Mouse (Mus musculus) brain, adult 2 months (tissue): ENCODE measurements around the gene Zer1.

Experiments used
- DNase-seq: peaks from one replicate; pipeline ENCODE4 v3.0.0; 2011; ENCODE audit warnings: low read depth, low spot score

The Zer1 gene

GRCm38 (mm10) chr2:30128789-30129188, 4.4 kb upstream of the Zer1 start:
- peak; percentile 81 for DNase-seq

DNA sequence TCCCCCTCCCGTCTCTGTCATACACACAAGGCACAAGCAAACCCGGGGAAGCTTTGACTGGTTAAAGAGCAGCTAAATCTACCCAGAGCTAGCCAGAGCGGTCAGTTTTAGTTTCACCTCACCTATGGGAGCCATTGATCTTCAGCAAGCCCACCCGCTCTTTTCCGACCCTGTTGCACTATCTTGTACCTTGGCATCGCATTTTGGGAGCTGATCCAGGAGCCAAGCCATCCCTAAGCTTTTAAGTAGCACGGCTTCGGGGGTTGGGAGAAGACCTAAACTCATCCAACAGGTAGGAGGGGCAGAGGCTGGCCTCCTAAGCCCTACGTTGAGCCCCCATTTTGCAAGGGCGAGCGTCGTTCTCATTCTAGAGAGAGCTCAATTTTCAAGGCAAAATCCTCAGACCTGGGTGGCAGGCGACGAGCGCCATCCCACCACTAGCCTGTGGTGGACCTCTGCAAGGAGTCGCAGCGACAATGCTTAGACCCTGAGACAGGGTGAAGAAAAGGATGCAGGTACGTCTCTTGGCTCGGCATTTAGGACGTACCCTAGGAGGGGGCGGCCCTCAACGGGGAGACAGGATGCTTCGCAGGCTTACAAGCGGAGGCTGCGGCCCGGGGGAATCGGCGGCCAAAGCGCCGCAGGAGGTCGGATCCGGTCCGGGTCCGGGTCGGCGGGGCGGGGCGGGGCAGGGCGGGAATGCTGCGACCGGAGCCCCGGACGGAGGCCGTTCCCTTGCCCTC, 485 bp downstream of the Zer1 start:
- peak; percentile 36 for DNase-seq

DNA sequence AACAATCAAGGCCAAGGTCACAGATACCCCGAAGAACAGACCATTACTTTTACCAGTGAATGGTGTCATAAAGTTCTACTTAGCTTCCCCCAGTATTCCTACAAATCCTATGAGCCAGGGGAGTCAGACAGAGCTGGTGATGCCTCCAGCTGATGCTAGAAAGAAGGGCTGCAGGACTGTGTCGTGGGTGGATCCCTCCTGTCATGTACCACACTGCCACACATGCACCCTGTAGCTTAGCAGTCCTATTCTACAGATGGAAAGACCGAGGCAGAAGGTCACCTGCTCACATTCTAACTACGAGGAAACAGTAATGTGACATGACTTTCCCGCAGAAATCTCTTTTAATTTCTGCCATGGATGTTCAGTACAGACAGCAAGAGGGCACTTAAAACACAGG, 1.6 kb downstream of the Zer1 start:
- peak; percentile 59 for DNase-seq

DNA sequence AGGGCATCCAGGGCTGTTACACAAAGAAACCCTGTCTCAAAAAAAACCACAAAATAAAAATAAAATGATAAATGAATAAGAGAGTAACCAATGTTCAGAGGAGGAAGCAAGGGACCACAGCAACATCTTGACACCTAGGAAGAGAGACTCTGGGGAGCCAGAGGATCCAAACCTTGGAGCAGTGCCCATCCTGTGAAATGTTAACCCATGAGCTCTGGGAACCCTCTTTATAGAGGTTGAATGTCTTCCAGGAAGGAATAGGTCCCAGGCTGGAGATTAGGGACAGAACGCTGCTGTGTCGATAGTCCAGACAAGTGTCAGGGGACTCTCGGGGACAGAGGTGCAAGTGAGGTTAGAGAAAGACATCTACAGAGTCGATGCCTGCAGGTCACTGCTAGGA, 4.1 kb downstream of the Zer1 start:
- DNase-seq: no peak

- DNase-seq: peak; percentile 92
Observed at GRCm38 (mm10) chr2:30119641-30120051, 4.7 kb downstream of the Zer1 start.

DNA sequence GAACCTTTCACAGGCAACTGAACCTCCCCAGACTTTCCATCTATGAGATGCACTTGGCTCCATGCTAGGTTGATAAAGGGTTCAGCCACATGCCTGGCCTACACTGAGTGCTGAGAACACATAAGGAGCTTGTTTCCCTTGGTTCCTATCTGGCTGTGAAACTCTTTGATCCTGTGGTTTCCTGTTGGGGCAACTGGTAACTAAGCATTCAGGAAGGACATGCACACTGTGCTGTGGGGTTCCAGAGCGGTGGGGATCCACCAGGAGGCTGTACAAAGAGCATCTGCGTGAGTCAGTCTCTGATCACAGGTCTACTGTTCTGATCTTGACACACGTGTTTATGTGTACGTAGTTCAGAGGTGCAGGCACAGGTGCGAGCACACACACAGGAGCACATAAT, 11.8 kb downstream of the Zer1 start:
- no peak for DNase-seq

DNA sequence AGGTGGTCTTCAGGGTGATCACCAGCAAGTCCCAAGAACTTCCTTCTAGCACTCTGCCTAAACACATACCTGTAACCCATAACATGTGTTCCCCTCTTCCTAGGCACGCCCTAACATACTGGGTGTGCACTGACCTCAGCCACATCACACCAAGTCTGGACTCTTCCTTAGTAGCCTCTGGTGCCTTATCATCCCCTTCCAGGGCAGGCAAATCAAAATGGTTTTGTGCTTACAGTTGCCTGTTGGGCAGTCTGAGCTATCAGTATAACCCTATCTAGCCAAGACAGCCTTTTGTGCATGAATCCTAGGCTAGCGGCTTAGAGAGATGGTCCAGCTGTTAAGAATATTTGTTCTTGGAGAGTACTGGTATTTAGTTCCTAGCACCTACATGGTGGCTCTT, 12.9 kb downstream of the Zer1 start:
- DNase-seq: no peak

DNA sequence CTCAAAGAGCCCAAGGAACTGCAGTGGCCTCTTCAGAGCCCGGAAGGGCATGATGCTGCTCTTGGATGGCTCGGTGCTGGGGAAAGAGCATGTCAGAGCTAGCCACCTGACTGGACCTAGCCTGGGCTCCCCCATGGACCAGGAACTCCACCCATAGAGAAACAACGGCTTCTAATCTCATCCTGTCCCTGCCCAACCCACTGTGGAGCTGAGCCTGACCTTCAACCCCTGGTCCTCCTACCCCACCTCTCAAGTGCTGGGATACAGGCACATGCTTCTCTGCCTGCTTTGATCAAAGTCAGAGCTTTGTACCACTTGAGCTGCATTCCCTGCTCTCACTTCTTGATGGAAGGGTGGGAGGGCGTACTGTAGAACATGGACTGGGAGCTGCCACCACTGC, 16.1 kb downstream of the Zer1 start:
- no peak for DNase-seq

GRCm38 (mm10) chr2:30107646-30108045, 16.7 kb downstream of the Zer1 start:
- DNase-seq: no peak

- peak; percentile 62 for DNase-seq
Observed at GRCm38 (mm10) chr2:30106364-30106763, 18.0 kb downstream of the Zer1 start.

GRCm38 (mm10) chr2:30100214-30100613, 24.2 kb downstream of the Zer1 start:
- no peak for DNase-seq

GRCm38 (mm10) chr2:30095882-30096527, 28.4 kb downstream of the Zer1 start:
- DNase-seq: peak; percentile 56

DNA sequence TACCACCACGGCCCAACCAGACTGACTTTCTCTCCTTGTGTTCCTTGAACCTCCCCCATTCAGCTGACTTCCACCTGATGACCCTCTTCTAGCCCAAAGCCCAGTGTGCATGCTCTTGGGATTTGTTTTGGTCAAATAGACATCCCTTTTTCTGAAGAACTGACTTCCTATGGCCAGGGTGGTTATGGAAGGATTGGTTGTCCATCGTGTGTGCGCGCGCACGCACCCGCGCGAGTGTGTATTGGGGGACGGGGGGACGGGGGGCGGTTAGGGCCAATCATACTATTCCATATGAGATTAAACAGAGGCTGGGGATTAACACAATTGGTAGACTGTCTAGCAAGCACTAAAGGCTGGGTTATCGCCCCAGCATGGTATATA, 30.2 kb downstream of the Zer1 start:
- no peak for DNase-seq

DNA sequence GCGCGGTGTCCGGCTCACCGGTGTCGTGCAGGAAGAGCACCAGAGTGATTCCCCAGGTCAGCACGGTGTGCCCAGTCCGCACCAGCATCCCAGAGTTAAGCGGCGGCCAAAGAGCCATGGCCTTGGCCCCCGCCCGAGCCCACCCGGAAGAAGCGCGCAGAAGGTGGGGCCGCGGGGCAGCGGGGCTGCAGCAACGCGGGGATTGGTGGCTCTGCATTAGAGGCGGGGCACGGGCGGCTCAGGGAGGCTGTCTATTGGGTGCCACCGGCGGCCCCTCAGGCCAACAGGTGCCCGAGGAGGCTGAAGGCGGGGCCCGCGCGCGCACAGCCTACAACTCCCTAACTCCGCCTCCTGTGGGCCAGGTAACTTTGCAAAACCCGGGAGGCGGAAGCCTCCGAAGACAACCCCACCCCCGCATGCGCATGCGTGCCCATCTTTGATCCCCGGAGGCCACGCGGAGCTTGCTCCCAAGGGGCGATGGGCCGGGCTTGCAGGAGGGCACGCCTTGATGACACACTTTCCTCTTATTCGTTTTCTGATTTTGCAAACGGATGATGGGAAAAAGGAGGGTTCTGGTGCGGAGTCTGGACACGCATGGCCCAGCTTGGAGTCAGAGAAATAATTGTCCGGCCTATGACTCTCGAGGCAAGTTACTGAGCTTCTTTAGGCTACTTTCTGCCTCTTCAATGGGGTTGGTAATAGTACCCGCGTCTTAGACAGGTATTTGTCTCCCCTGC, 30.7 kb downstream of the Zer1 start, which contains the start of gene Zdhhc12:
Gene Zdhhc12 (minus strand): TSS at position 178 of the 737 bp plus-strand sequence.
- DNase-seq: peak; percentile 96

GRCm38 (mm10) chr2:30092280-30092918, 32.0 kb downstream of the Zer1 start:
- no peak for DNase-seq

DNA sequence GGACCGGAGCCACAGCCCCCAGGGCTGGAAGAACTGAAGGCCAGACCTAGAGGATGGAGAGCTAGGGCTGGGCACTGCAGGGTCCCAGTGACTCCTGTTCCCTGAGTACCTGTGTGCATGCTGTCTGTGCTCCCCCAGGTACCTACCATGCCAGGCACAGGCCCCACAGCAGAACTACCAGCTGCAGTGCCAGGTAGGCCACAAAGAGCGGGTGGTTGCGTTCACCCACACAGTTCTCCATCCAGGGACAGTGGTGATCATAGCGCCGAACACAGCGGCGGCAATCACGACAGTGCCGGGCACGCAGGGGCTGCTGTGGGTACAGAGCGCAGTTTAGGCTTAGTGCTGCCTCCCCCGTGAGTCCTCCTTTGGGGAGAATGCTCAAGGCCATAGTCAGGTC, 32.9 kb downstream of the Zer1 start:
- no peak for DNase-seq

- DNase-seq: no peak
Observed at GRCm38 (mm10) chr2:30087310-30087709, 37.1 kb downstream of the Zer1 start.

GRCm38 (mm10) chr2:30084632-30085031, 39.8 kb downstream of the Zer1 start:
- DNase-seq: no peak

DNA sequence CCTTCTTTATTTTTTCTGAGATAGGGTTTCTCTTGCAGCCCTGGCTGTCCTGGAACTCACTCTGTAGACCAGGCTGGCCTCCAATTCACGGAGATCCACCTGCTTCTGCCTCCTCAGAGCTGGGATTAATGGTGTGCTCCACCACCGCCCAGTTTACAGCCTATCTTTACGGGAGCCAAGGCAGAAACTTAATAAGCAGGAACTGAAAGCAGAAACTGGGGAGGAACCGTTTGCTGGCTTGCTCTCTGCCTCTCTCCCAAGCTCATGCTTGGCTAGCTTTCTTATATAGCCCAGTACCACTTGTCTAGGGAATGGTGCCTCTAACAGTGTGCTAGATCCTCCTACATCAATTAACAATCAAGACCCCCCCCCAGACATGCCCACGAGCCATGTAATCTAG, 40.3 kb downstream of the Zer1 start:
- no peak for DNase-seq

- DNase-seq: no peak
Observed at GRCm38 (mm10) chr2:30080181-30080800, 44.1 kb downstream of the Zer1 start.

GRCm38 (mm10) chr2:30078760-30079159, 45.6 kb downstream of the Zer1 start:
- DNase-seq: no peak

DNA sequence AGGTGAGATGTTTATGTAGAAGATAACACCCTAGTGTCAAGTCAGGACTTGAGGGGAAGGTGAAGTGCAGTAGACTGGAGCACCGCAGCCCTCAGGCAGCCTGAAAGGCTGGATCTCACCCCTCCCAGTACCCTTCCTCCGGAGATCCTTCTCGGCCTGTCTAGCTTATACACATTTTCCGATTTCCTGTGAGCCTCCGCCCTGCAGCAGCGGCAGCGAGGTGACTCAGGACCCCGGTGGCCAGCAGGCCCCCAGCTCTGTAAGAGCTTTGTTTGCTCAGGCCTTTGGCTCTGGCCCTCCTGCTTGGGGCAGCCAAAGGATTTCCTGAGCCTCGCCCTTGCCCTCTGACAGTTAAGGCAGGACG, 46.1 kb downstream of the Zer1 start:
- DNase-seq: no peak
